Mouse (Mus musculus): ENCODE measurements around the gene Ube2q1.
"Not testable (repeated sequence)": the region's sequence is repeated elsewhere in the genome, so short reads cannot be mapped to it uniquely, and the experiment has no call there.

Gene Ube2q1

GRCm38 (mm10) chr3:89788680-89789352 is 15.4 kb downstream of the Ube2q1 start:
- no peak for DNase-seq (ENCODE audit: low spot score)

- no peak for DNase-seq (ENCODE audit: low spot score)
These were observed 21.2 kb downstream of the Ube2q1 start for GRCm38 (mm10) chr3:89794616-89795015.

GRCm38 (mm10) chr3:89795746-89796145 is 22.3 kb downstream of the Ube2q1 start:
- no peak for DNase-seq (ENCODE audit: low spot score)

DNA sequence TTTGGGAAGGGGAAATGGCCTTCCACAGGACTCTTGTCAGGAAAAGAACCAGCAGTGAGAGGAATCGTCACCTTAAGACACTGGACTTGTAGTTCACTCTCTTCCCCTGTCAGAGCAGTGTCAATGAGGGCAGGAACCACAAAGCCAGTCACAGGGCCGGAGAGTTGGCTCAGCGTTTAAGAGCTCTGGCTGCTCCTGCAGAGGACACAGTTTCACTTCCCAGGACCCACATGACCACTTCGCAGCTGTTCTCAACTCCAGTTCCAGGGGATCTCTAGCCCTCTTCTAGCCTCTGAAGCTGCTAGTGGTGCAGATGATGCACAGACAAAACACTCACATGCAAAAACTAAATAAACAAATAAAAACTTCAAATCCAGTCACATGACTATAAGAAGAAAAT is 22.9 kb downstream of the Ube2q1 start:
- no peak for DNase-seq (ENCODE audit: low spot score)

- DNase-seq (ENCODE audit: low spot score) = no peak
These were observed 25.1 kb downstream of the Ube2q1 start for GRCm38 (mm10) chr3:89798518-89798917.

- no peak for DNase-seq (ENCODE audit: low spot score)
These were observed 26.1 kb downstream of the Ube2q1 start for GRCm38 (mm10) chr3:89799476-89799875.

GRCm38 (mm10) chr3:89800078-89800477 is 26.7 kb downstream of the Ube2q1 start:
- not testable (repeated sequence) for DNase-seq (ENCODE audit: low spot score)

DNA sequence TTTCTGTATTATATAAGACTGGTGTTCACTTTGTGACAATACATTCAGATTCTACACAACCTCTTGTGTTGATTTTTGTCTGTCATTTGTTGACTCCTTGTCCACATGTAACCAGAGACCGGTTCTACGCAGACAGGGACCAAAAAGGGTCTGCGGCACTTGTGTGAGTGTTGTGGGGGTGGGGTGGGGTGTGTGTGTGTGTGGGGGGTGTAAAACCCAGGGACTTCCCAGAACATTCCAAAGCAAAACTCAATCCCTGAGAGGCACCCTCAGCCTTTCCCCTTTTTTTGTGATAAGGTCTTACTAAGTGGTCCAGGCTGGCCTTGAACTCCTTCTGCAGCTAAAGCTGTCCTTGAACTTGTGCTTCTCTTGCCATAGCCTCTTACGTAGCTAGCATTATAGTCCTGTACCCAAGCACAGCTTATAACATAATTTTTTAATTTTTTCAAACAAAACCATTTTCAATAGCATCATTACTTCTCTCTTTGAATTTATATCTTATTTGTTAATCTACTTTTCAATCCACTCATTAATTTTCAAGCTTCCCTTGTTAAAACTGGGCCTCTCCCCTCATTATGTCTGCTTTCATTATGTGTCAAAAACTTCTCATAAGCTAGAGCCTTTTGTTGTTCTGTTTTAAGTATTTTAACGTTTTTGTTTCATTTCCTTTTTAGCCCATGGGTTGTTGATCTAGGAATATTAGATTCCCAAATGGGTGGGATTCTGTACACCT is 27.5 kb downstream of the Ube2q1 start:
- DNase-seq (ENCODE audit: low spot score) = no peak

DNA sequence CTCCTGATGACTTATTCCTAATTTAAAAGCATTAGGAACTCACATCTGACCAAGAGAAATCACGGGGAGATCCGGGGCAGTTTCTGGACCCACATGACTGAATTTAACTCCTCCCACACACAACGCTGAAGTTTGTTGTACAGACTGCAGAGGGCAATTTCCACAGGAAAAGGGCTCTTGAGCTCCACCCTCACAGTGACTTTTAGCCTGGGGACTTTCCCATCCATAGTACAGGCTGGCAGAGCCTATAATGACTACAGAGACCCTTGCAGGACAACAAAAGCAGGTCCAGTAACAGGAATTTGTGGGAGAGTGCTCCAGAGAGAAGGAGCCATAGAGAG is 28.1 kb downstream of the Ube2q1 start:
- no peak for DNase-seq (ENCODE audit: low spot score)

- DNase-seq (ENCODE audit: low spot score) = no peak
These were observed 29.5 kb downstream of the Ube2q1 start for GRCm38 (mm10) chr3:89802876-89803275.

GRCm38 (mm10) chr3:89805179-89805578 is 31.8 kb downstream of the Ube2q1 start:
- no peak for DNase-seq (ENCODE audit: low spot score)

DNA sequence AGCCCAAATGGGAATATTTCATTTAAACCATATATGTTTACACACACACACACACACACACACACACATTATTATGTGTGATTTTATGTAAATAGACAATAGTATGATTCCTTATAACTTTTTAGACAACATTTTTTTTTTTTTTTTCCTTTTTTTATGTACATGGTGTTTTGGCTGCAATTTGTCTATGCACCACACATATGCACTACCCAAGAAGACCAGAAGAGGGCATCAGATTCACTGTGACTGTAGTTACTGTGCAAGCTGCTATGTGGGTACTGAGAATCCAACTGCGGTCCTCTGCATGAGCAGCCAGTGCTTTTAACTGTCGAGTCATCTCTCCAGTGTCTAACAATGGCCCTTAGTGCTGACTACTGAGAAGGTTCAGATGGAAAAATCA is 33.3 kb downstream of the Ube2q1 start:
- no peak for DNase-seq (ENCODE audit: low spot score)

DNA sequence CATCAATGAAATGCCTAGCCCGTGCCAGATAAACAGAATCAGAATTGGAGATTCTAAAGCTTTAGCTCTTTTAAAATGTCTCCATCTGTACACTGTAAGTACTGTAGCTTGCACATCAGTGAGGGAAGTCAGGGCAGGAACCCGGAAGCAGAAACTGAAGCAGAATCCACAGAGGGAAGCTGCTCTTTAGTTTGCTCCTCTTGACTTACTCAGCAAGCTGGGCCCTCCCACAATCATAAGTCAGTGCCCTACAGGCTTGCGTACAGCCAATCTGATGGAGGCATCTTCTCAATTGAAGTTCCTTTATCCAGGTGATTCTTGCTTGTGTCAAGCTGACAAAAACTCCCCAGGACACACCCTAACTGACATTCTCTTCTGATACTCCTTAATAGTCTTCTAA is 33.8 kb downstream of the Ube2q1 start:
- DNase-seq (ENCODE audit: low spot score) = no peak

GRCm38 (mm10) chr3:89807881-89808280 is 34.5 kb downstream of the Ube2q1 start:
- no peak for DNase-seq (ENCODE audit: low spot score)

DNA sequence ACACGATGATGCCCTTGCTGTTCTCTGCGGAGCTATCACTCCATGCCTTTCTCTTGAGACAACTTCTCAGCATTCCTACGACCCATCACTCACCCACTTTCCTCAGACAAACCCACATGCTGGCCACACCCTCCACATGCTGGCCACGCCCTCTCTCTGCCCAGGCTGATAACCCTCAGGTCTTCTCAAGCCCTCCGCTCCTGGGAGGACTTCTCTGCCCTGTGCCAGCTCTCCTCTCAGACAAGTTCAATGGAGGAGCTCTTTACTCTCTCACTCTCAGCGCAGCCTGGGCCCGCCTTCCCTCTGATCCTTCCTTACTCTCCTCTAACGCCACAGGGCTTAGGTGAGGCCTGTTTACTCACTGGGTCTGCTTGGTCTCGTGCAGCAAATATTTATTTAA is 35.2 kb downstream of the Ube2q1 start:
- no peak for DNase-seq (ENCODE audit: low spot score)

- no peak for DNase-seq (ENCODE audit: low spot score)
These were observed 37.4 kb downstream of the Ube2q1 start for GRCm38 (mm10) chr3:89810841-89811240.

DNA sequence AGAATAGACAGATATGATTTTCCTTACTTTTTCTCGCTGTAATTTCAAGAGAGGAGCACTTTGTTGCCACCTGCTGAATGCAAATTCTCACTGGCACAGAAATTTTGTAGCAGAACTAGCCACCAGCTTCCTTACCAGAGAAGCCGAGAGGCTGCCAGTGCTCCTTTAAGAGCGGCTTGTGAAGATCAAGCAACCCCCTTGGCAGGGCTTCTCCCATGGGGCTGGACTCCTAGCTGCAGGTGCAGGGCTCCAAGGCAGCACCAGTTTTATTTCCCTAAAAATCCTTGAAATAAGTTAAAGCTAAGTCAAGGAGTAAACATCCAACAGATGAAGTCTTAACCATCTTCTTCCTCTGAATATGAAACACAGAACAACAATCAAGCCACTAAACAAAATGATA is 38.8 kb downstream of the Ube2q1 start:
- DNase-seq (ENCODE audit: low spot score) = no peak

- DNase-seq (ENCODE audit: low spot score) = no peak
These were observed 40.6 kb downstream of the Ube2q1 start for GRCm38 (mm10) chr3:89814051-89814450.

DNA sequence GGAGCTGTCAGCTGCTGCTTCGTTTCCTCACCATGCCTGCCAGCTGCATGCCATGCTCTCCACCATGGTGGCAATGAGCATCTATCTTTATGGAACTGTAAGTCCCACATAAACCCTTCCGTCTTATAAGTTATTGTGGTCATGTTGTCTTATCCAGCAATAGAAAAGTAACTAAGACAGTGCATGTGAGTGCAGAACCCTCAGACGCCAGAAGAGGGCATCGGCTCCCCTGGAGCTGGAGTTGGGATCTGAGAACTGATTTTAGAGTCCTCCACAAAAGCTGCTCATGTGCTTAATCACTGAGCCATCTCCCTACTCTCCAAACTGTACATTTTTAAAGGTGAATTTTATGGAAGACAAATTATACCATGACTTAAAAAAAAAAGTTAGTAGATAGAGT is 43.6 kb downstream of the Ube2q1 start:
- DNase-seq (ENCODE audit: low spot score) = no peak

GRCm38 (mm10) chr3:89818605-89819004 is 45.2 kb downstream of the Ube2q1 start:
- no peak for DNase-seq (ENCODE audit: low spot score)

DNA sequence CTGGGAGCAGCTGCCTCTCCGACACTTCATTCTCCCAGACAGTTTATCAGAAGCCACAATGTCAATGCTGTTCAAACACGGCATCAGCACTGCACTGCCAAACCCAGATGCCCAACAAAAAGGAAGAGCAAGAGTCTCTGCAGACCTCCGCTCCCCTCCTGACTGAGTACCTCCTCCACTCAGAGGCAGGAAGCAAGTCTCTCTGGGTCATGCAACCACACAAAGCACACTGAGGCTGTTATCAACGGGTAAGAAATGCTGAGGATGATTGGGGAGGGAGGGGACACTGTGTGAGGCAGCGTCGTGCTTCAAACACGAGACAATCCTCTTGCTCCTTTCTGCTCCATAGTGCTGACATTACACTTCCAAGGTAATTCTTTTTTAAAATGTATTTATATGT is 46.5 kb downstream of the Ube2q1 start:
- DNase-seq (ENCODE audit: low spot score) = no peak

DNA sequence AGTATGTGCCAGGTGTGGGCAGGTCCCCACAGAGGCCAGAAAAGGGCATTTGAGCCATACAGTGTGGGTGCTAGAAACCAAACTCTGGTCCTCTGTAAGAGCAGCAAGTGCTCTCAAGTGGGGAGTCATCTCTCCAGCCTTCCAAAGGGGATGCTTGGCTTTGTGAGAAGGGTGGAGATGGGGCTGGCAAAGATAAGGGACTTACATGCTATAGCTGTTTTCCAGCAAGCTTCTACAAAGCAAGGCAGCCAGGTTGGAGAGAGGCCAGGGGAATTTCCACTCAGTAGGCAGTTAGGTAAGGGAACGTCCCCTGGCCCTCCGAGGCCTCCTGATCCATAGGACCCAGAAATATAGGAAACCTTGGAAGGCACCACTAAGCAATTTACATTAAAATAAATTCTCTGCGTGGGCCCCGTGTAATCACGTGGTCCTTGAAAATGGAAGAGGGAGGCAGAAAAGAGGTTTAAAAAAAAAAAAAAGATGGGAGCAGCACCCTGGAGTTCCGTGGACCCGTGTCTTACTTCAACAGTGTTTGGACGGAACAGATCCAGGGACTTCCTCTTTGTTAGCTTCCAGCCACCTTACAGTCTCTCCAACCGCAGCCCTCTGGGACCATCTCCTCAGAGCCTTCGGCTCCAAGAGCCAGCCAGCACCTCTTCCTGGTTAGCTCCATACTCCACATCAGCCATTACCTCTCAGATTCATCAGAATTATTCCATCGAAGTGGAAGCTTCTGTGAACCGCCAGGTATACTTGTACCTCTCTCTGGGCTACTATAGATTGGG is 47.1 kb downstream of the Ube2q1 start:
- no peak for DNase-seq (ENCODE audit: low spot score)

DNA sequence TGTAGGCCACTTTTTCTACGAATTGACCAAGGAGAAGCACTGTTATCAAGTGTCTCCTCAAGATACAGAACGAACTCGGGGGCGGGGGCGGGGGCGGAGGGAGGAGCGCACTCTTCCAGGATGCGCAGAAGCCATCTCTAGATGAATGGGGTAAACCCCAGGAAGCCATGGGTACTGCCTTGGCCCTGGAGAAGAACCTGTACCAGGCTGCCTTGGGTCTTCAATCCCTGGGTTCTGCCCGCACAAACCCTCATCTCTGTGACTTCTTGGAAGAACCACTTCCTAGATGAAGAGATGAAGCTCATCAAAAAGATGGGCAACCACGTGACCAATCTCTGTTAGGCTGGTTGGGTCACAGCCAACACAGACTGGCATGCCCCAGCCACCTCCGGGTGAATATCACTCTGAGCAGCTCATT is 47.7 kb downstream of the Ube2q1 start:
- DNase-seq (ENCODE audit: low spot score) = no peak
